Mouse (Mus musculus) forebrain, embryonic 13.5 days (tissue): ENCODE measurements around the gene Myo10. TPM values are rescaled to one million over a fixed set of nuclear protein-coding genes. Genes with fewer than 3 reads are reported as not detected.
"Not testable (repeated sequence)": the region's sequence is repeated elsewhere in the genome, so short reads cannot be mapped to it uniquely, and the experiment has no call there.

ENCODE experiments used
- ATAC-seq: fragments of 200-750 bp; cut with Nextera tagmentation; 2 replicates; pipeline ENCODE4 v1.8.0; 2017
- H3K27ac ChIP-seq: fragments of 300-500 bp; sonication (generic); 2 replicates; pipeline ENCODE4 v1.5.1; 2015; ENCODE audit warnings: inconsistent platforms, mild to moderate bottlenecking, moderate library complexity
- H3K27me3 ChIP-seq: fragments of 300-500 bp; sonication (generic); 2 replicates; pipeline ENCODE4 v1.6.1; 2015; ENCODE audit warnings: mild to moderate bottlenecking, inconsistent platforms
- H3K36me3 ChIP-seq: fragments of 300-500 bp; sonication (generic); 2 replicates; pipeline ENCODE4 v1.6.1; 2015; ENCODE audit warnings: mild to moderate bottlenecking, inconsistent platforms; ENCODE audit not compliant: poor library complexity, severe bottlenecking
- H3K4me1 ChIP-seq: fragments of 300-500 bp; sonication (generic); 2 replicates; pipeline ENCODE4 v1.6.1; 2015; ENCODE audit warnings: inconsistent platforms
- H3K4me2 ChIP-seq: fragments of 300-500 bp; sonication (generic); 2 replicates; pipeline ENCODE4 v1.6.1; 2015; ENCODE audit warnings: inconsistent platforms, mild to moderate bottlenecking, moderate library complexity
- H3K4me3 ChIP-seq: fragments of 300-500 bp; sonication (generic); 2 replicates; pipeline ENCODE4 v1.5.1; 2015; ENCODE audit warnings: mild to moderate bottlenecking, inconsistent platforms
- H3K9ac ChIP-seq: fragments of 300-500 bp; sonication (generic); 2 replicates; pipeline ENCODE4 v1.6.1; 2015; ENCODE audit warnings: mild to moderate bottlenecking, inconsistent platforms
- H3K9me3 ChIP-seq: fragments of 300-500 bp; sonication (generic); replicated peaks from 2 replicates; pipeline ENCODE4 v1.6.1; 2016; ENCODE audit warnings: inconsistent platforms
- WGBS: fragments of 180-500 bp; shearing (Covaris S2); methylation state at CpG from one replicate; pipeline ENCODE4 v1.1.7; 2015; 5-methylcytosine and 5-hydroxymethylcytosine counted together
- polyA plus RNA-seq: library from polyadenylated mRNA; unstranded; fragments of >200 nt; fragmentation: Nextera tagmentation; extraction: Ambion mirVana; gene quantifications from 2 replicates; pipeline ENCODE4 v1.2.1, GENCODE M21; 2015

Myo10 gene
- polyA plus RNA-seq, 1 experiment from 2014 or later: 61.4 TPM

GRCm38 (mm10) chr15:25715996-25716395 lies 93.7 kb downstream of the Myo10 start:
- peak overlapping the region; percentile 19; the same call in 1 of the 2 replicates for H3K27ac ChIP-seq
- no peak overlapping the region for H3K4me2 ChIP-seq
- no peaks in the 10 kb centered on the region for H3K9me3 ChIP-seq
- WGBS: 49% methylated on average over 11 of the region's 11 CpGs
- no peak overlapping the region for H3K9ac ChIP-seq
- peaks cover 10% of the 10 kb centered on the region for H3K27me3 ChIP-seq
- H3K36me3 ChIP-seq: no peaks in the 10 kb centered on the region
- 0 out of 2 replicates have a peak, but pooled peaks have one; percentile 10 for ATAC-seq
- H3K4me3 ChIP-seq: no peak overlapping the region
- peaks cover 28% of the 10 kb centered on the region for H3K4me1 ChIP-seq

DNA sequence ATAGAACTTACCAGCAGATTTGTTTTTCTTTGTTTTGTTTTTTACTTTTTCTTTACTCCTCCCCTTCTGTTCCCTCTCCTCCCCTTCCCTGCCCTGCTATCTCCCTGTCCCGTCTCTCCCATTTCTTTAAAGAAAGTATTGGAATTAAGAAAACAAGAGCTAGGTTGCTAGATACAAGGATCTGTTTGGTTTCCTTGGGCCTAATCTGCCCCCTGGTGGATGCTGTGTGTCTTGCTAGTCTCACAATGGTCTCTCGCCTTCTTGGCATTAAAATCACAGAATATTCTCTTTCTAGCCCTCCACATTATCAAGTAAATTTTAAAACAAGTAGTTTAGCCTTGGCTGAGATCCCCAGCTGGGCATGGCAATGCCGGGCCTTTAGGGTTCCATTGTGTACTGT lies 94.7 kb downstream of the Myo10 start:
- Histone ChIP-seq H3K4me1 (peaks cover 28% of the 10 kb centered on the region), H3K9ac (no peak overlapping the region), H3K4me2 (no peak overlapping the region), H3K36me3 (no peaks in the 10 kb centered on the region), H3K9me3 (no peaks in the 10 kb centered on the region), H3K4me3 (no peak overlapping the region), H3K27ac (no peak overlapping the region), H3K27me3 (peaks cover 10% of the 10 kb centered on the region)
- ATAC-seq: peak; percentile 20; the same call in 1 of the 2 replicates
- WGBS: 21% methylated on average over 3 of the region's 3 CpGs

GRCm38 (mm10) chr15:25718104-25718503 lies 95.8 kb downstream of the Myo10 start:
- H3K4me2 ChIP-seq, H3K27ac ChIP-seq: not testable (repeated sequence)
- WGBS: 97% methylated on average over 1 of the region's 4 CpGs

DNA sequence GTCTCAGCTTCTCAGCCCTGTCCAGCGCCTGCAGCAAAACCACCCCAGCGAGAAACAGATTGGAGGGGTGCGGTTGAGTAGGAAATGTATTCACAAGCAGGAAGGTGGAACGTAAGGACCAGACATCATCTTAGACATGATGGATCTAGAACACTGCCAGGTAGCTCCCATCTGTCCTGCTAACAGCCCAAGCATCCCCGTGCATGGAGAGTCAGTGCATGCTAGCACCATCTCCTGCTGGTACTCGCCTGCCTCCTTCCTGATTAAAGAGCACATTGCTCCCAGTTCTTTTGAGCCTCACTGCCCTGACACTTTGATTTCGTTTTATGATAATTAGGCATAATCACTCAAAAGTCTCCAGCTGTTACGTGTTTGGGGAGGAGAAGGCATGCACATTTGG lies 96.9 kb downstream of the Myo10 start:
- WGBS: 75% methylated on average over 8 of the region's 8 CpGs
- Histone ChIP-seq H3K27me3 (peaks cover 3% of the 10 kb centered on the region; the same call in 1 of the 2 replicates), H3K9me3 (no peaks in the 10 kb centered on the region), H3K9ac (no peak overlapping the region), H3K36me3 (no peaks in the 10 kb centered on the region), H3K27ac (no peak overlapping the region), H3K4me1 (peaks cover 17% of the 10 kb centered on the region), H3K4me3 (no peak overlapping the region), H3K4me2 (no peak overlapping the region)
- no peak for ATAC-seq

More at GRCm38 (mm10) chr15:25718104-25718503, 95.8 kb downstream of the Myo10 start:
- peaks cover 28% of the 10 kb centered on the region for H3K4me1 ChIP-seq
- H3K9me3 ChIP-seq, ATAC-seq, H3K9ac ChIP-seq, H3K36me3 ChIP-seq, H3K27me3 ChIP-seq, H3K4me3 ChIP-seq: not testable (repeated sequence)

DNA sequence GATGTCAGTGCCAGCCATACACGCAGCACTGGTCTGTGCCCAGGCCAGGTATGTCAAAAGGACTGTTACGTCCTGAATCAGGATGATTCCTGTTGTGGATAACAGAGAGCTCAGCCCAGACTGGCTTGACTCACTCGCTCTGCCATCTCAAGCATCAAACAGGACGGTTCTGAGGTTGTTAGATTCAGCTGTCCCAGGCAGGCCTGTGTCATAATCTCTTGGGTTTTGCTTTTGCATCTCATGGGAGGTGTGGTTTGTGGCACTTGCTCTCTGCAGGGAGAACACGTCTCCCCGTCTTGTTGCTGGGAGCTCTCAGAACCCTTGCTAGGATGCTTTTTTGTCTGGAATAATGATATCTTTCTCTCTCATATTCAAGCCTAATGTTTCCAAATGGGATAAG lies 97.9 kb downstream of the Myo10 start:
- Histone ChIP-seq H3K4me2 (no peak overlapping the region), H3K27me3 (peaks cover 3% of the 10 kb centered on the region; the same call in 1 of the 2 replicates), H3K4me3 (no peak overlapping the region), H3K27ac (no peak overlapping the region), H3K9ac (no peak overlapping the region), H3K9me3 (no peaks in the 10 kb centered on the region), H3K36me3 (no peaks in the 10 kb centered on the region), H3K4me1 (peaks cover 10% of the 10 kb centered on the region)
- ATAC-seq: no peak
- 81% methylated on average over 6 of the region's 6 CpGs for WGBS

DNA sequence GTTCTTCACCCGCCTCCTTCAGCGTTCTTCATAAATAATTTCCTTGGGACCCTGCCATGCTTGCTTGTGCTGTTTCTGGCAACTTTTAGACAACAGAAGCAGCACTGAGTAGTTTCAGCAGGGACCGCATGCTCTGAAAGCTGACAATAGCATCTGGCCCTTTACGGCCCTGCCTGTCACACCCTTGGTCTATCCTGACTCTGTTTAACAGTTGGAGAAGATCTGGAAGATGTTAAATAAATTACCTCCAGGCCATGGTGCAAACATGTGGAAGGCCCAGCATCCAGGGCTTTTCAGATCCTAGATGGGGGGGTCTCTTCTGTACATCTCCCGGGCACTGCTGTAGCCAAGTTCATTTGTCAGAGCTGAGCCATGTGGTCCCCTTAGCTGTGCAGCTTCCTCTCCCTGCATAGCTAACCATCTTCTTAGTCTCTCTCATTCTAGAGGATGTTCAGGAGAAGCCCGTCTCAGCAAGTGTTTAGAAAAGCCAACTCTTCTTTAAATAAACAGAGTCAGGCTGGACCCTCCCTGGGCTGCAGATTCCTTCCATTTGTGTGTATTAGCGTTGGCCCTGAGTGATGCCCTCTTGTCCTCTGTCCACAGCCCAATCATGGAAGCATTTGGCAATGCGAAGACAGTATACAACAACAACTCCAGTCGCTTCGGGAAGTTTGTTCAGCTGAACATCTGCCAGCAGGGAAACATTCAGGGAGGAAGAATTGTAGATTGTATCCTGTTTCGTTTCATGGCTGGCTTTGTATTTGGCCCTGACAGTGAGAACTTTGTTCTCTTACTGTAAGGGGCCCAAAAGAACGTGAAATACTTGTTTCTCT lies 101.2 kb downstream of the Myo10 start:
- Histone ChIP-seq H3K36me3 (no peaks in the 10 kb centered on the region), H3K27me3 (peaks cover 3% of the 10 kb centered on the region; the same call in 1 of the 2 replicates), H3K27ac (no peak overlapping the region; the same call in 1 of the 2 replicates), H3K4me2 (no peak overlapping the region), H3K9ac (no peak overlapping the region), H3K4me1 (no peaks in the 10 kb centered on the region), H3K4me3 (no peak overlapping the region), H3K9me3 (no peaks in the 10 kb centered on the region)
- ATAC-seq: no peak
- 78% methylated on average over 12 of the region's 12 CpGs for WGBS

DNA sequence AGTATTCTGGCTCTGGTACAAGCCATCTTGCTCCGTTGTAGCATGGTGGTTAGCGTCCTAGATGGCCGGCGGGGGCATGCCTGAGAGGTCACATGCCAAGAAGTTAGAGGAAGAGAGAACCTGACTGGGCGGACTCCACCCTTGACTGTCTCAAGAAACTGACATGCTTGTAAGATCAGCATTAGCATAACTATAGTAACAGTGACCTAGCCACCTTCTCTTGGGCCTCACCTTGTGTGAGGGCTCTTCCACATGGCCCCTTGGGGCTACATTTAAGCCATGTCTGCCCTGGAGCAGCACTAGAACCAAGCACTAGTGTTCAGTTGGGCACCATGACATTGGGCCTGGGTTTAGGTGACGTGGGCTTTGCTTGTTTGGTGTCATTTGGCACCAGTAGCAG lies 102.2 kb downstream of the Myo10 start:
- no peak overlapping the region for H3K27ac ChIP-seq
- no peaks in the 10 kb centered on the region for H3K36me3 ChIP-seq
- no peak overlapping the region for H3K4me2 ChIP-seq
- 94% methylated on average over 6 of the region's 6 CpGs for WGBS
- no peaks in the 10 kb centered on the region for H3K4me1 ChIP-seq
- H3K4me3 ChIP-seq: no peak overlapping the region
- H3K27me3 ChIP-seq: peaks cover 3% of the 10 kb centered on the region; the same call in 1 of the 2 replicates
- no peak overlapping the region for H3K9ac ChIP-seq
- H3K9me3 ChIP-seq: no peaks in the 10 kb centered on the region
- no peak for ATAC-seq

DNA sequence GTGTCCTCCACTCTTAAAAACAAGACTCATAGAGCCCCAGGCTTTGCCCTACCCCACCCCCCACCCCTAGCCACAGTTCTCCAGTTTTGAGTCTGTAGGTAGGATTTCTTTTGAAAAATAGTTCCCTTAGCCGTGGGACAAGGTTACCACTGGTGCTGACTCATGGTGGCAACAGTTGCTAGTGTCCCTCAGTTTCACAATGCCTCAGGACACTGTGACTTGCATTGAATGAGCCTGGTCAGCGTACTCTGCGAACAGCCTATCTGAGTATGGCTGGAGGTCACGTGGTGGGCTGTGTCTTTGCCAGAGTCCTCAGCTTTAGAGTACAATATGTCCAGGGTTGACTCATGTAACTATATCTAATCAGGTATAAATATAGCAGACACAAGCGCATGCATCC lies 104.5 kb downstream of the Myo10 start:
- H3K9ac ChIP-seq: no peak overlapping the region
- peaks cover 6% of the 10 kb centered on the region; the same call in 1 of the 2 replicates for H3K4me1 ChIP-seq
- no peaks in the 10 kb centered on the region for H3K9me3 ChIP-seq
- H3K27ac ChIP-seq: no peak overlapping the region
- no peaks in the 10 kb centered on the region for H3K36me3 ChIP-seq
- no peak overlapping the region for H3K4me3 ChIP-seq
- no peak overlapping the region for H3K4me2 ChIP-seq
- 92% methylated on average over 5 of the region's 5 CpGs for WGBS
- no peaks in the 10 kb centered on the region for H3K27me3 ChIP-seq
- ATAC-seq: no peak

- Histone ChIP-seq H3K9me3 (no peaks in the 10 kb centered on the region), H3K4me1 (peaks cover 14% of the 10 kb centered on the region; the same call in 1 of the 2 replicates), H3K27ac (no peak overlapping the region), H3K4me3 (no peak overlapping the region), H3K9ac (no peak overlapping the region), H3K36me3 (no peaks in the 10 kb centered on the region), H3K27me3 (no peaks in the 10 kb centered on the region), H3K4me2 (no peak overlapping the region)
- WGBS: 49% methylated on average over 4 of the region's 4 CpGs
- no peak for ATAC-seq
Measured at GRCm38 (mm10) chr15:25728501-25728900, 106.2 kb downstream of the Myo10 start.

DNA sequence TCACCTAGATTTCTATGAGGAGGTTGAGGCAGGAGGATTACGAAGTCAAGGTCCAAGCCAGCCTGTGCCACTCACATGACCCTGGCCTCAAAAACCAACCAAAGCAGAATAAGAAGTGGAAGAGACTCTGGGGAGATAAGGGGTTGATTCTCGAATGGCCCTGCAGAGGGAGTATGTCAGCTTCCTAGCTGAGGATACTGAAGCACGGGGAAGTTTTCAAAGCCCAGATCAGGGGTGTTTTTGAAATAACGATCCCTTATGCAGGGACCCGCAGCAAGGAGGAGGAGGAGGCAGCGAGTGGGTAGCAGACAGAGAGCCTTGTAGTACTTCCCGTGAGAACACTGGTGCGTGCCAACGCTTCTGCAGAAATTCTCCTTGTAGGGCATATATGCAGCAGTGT lies 108.7 kb downstream of the Myo10 start:
- H3K36me3 ChIP-seq: no peaks in the 10 kb centered on the region
- no peak overlapping the region for H3K27ac ChIP-seq
- peak; percentile 70 for ATAC-seq
- no peak overlapping the region for H3K4me3 ChIP-seq
- no peak overlapping the region for H3K9ac ChIP-seq
- no peak overlapping the region; the same call in 1 of the 2 replicates for H3K4me2 ChIP-seq
- H3K27me3 ChIP-seq: no peaks in the 10 kb centered on the region
- peaks cover 14% of the 10 kb centered on the region; the same call in 1 of the 2 replicates for H3K4me1 ChIP-seq
- H3K9me3 ChIP-seq: no peaks in the 10 kb centered on the region
- WGBS: 19% methylated on average over 9 of the region's 9 CpGs

DNA sequence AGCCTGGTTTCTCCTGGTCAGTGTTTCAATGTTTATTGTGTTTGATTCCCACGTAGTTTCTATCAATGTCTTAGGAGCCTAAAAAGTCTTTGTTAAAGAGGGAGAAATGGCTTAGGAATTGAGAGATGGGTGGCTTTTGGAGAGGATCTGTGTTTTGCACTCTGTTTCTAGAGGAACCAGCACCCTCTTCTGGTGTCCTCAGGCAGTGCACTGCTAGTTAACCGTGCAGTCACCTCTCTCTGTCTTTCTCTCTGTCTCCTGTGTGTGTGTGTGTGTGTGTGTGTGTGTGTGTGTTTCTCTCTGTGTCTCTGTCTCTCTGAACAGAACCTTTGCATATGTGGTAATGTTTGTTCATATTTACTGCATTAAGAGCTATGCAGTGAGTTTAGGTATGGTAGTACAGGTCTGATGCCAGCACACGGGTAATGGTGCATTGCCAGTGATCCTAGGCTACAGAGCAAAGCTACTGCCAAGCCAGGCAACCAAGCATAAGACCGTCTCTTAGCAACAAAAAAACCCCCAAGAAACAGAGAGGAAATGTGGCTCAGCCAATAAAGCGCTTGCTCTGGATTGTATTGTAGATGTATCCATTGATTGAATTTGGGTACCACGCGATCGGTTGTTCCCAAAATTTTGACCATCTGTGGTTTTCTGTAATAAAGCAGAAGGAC lies 110.6 kb downstream of the Myo10 start:
- Histone ChIP-seq H3K4me2 (no peak overlapping the region), H3K4me3 (no peak overlapping the region), H3K9ac (no peak overlapping the region), H3K4me1 (peaks cover 14% of the 10 kb centered on the region; the same call in 1 of the 2 replicates), H3K27me3 (no peaks in the 10 kb centered on the region), H3K27ac (no peak overlapping the region), H3K36me3 (no peaks in the 10 kb centered on the region), H3K9me3 (no peaks in the 10 kb centered on the region)
- ATAC-seq: peak; percentile 52
- 74% methylated on average over 8 of the region's 8 CpGs for WGBS

- H3K4me1 ChIP-seq: peaks cover 14% of the 10 kb centered on the region; the same call in 1 of the 2 replicates
Measured at GRCm38 (mm10) chr15:25733739-25734430, 111.6 kb downstream of the Myo10 start.

More at GRCm38 (mm10) chr15:25733739-25734430, 111.6 kb downstream of the Myo10 start:
- H3K27ac ChIP-seq: no peak overlapping the region
- WGBS: 92% methylated on average over 11 of the region's 11 CpGs
- H3K4me2 ChIP-seq: no peak overlapping the region
- no peaks in the 10 kb centered on the region for H3K27me3 ChIP-seq
- no peaks in the 10 kb centered on the region for H3K36me3 ChIP-seq
- H3K4me3 ChIP-seq: no peak overlapping the region
- H3K9ac ChIP-seq: no peak overlapping the region
- no peak for ATAC-seq
- H3K9me3 ChIP-seq: no peaks in the 10 kb centered on the region
